Mouse (Mus musculus): ENCODE measurements around the gene Lrpprc.

GRCm38 (mm10) chr17:84753489-84753888, 37.1 kb downstream of the Lrpprc start:
- TF ChIP-seq CTCF (IDR thresholded peaks at IDR 0.05; ENCODE audit: insufficient read depth, low read length) (no peak), POLR2A (IDR thresholded peaks at IDR 0.05; ENCODE audit: borderline replicate concordance, extremely low read depth, low read depth, low read length) (no peak)

Data from lung, adult 2 months (tissue).